Mouse (Mus musculus) c-Kit-positive CD71-positive TER-119-negative erythroid progenitor cells, embryonic 14.5 days (primary cell): ENCODE data around the gene Fam83d.
A peak's percentile ranks its signal among the peaks of the same experiment; 100 is the strongest.
"Not testable (repeated sequence)": the region's sequence is repeated elsewhere in the genome, so short reads cannot be mapped to it uniquely, and the experiment has no call there.

Experiments used
- DNase-seq: peaks from one replicate; pipeline ENCODE4 v3.0.0-alpha.2; 2013; ENCODE audit warnings: low read depth

Gene Fam83d

DNA sequence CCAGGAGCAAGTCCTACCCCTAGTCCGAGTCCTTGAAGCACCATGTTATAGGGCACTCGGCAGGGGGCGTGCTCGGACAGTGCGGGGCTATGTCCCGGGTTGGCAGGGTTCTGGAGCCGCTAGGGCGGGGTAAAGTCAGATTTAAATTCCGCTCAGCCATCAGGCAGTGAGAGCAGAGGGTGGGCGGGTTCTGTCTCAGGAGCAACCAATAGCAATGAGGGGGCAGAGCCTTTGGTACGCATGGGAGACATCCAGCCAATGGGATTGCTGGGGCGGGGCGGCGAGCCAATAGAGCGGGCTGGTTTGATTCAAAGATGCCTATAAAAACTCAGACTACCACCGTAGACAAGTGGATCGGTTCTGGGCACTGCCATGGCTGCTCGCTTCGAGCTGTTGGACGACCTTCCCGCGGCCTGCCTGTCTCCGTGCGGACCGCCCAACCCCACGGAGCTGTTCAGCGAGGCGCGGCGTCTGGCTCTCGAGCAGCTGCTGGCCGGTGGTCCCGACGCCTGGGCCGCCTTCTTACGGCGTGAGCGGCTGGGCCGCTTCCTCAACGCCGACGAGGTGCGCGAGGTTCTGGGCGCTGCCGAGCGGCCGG lies at the start of gene Fam83d:
Gene Fam83d (plus strand): TSS at position 352 of the 598 bp plus-strand sequence.
- peak; percentile 96 for DNase-seq

DNA sequence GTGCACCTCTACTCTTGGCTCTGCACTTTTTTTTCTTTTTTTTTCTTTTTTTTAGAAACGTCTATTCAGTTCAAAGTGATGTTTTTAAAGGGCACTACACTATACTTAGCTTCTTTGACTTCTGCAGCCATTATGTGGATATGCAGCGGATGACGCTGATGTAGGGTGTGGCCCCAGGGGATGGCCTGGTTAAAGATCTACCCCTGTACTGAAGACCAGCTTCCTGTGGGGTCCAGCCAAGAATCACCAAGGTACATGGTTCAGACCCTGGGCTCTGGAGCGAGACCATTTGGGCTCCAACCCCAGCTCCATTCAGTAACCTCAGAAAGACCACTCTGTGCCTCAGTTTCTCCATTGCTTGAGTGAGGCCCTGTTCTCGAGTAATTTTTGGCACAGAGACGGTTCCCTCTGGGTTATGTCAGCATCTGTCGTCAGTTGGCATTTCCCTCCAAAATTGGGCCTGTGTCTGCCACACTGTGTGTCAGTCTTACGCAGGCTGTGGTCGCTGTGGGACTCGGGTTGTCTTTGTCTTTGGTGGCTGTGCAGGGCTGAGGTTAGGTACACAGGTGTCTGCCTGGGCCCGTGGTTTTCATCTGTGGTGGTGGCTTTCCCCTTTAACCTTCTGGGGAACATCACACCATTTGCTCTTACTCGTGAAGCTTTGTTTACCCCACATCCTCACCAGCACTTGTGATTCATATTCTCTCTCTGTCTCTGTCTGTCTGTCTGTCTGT lies 48.9 kb upstream of the Fam83d start:
- DNase-seq: no peak

DNA sequence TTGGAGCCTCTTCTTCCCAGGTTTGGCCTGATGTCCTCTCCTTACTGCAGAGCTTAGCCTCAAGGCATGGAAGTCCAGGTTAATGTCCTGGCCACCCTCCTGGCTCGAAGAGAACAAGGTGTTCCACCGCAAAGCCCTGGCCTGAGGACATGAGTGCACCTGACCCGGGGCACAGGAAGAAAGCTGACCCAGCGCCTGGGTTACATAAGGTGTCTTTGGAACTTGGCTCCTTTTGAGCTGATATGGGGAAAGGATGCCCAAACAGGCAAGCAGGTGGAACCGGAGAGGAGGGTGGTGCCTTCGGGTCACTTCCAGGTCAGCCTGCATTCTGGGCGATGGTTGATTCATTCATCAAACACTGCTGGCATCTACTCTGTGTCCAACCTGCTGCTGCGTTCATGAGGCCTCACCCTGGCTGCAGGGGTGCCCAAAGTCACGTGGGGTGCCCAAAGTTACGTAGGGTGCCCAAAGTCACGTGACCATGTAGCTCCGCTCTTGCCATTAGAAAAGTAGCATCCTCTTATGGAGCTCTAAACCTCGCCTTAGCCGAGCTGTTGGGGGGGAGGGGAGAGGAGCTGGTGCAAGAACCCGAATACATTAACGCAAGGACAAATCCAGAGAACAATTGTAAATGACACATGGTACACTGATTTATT lies 47.0 kb upstream of the Fam83d start:
- no peak for DNase-seq

DNA sequence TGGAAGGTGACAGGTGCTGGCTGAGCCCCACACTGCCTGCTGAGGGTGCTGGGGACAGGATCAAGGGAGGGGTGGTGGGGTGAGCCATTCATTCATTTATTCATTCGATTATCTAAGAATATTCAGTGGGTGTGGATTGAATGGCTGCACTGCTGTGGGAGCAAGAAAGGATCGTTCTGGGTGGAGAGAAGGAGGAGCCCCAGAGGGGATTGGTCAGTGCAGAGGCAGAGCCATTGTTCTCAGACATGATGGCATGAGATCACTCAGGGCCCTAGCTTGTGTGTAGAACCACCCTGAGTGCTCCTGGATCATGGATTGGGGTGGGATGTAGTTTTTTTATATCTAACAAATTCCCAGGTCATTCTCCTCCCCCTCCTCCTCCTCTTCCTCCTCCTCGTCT lies 46.4 kb upstream of the Fam83d start:
- no peak for DNase-seq

DNA sequence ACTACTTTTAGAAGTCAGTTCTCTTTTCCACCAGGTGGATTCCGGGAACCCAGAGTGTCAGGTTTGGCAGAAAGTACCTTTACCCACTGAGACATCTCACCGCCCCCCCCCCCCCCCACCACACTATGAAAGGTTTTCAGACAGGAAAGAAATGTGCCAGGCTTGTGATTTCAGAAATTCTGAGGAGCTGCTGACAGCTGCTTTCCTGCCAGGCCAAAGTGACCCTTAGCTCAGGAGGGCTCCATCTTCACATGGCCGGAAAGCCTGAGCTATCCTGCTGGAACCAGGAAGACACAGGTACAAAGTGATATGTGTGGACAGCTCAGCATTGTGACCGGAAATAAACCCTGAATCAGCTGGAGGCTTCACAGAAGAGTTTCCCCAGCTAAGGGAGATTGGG lies 45.8 kb upstream of the Fam83d start:
- DNase-seq: no peak

DNA sequence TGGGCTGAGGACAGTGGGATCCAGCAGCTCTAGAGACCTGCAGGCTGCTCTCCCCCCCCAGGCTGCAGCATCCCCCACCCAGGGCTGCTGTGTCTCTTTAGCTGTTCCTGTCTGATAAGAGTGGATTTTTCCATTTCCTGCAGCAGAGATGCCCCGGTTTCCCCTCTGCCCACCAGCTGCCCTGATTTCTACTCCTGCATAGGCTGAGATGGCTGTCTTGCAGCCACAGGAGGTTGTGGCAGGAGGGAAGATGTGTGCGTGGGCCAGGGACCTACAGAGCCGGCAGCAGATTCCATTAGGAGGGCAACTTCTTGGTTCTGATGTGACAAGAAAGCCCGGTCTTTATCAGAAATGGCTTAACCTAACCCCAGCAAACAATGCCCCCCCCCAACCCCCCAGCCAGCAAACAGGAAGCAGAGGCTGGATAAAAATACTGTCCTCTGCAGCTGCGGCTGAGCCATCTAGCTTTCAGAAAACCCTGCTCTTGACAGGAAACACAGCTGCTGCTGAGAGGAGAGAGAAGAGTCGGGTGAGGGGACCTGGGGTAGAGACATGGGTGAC lies 44.8 kb upstream of the Fam83d start:
- DNase-seq: no peak

DNA sequence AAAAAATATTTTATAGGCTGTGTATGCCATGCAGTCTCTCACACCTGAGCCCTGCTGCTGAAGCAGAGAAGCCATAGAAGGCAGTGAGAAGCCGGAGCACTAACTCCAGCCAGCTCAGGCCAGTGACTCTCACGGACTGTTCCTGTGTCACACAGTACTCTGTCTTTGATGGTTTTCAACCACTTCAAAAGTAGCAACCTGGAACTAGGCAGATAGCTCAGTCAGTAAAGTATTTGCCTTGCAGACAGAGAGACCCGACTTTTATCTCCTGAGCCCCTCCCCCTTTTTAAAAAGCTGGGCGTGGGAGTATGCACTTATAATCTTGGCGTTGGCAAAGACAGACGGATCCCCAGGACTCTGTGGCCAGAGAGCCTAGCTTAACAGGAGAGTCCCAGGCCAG lies 44.1 kb upstream of the Fam83d start:
- no peak for DNase-seq

DNA sequence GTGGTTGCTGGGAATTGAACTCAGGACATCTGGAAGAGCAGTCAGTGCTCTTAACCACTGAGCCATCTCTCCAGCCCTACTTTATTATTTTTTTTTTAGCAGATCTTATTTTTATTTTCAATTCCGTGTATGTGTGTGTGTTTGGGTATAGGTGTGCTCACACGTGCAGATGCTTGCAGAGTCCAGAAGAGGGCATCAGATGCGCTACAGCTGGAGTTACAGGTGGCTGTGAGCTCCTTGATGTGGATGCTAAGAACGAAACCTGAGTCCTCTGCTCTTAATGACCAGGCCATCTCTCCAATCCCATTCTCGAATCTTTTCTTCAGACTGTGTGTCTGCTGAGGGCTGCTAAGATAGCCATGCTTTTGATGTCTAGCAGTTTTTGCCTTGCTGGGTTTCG lies 41.6 kb upstream of the Fam83d start:
- no peak for DNase-seq

DNA sequence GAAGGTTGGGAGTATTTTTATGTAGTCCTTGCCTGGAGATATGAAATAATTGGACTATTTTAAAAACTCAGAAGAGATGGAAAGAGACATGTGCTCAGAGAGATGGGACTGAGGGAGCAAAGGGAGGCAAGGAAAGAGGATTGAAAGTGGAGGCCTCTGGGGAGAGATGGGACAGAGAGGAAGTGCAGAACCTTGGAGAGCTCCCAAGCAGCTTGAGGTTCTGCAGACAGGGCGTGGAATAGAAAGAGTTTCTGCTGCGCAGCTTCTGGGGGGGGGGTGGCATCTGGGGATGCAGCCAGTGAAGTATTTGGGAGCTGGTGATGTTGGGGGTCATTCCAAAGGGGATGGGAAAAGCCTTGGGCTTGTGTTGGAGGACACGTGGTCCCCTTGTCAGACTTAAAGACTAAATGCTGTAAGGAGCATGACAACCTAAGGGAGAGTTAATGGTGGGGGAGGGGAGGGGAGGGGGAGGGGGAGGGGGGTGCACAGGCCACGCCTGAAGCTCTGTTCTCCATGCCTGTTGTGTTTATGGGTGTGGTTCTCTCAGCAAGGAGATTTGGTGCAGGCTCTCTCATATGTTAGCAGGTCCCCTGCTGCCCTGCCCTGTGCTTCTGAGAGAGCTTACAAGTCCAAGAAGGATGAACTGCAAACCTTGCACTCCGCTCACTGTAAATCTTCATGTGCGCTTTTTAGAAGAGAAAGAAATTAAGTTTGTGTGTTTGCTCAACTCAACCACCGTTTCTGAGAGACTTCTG lies 39.7 kb upstream of the Fam83d start:
- DNase-seq: no peak

DNA sequence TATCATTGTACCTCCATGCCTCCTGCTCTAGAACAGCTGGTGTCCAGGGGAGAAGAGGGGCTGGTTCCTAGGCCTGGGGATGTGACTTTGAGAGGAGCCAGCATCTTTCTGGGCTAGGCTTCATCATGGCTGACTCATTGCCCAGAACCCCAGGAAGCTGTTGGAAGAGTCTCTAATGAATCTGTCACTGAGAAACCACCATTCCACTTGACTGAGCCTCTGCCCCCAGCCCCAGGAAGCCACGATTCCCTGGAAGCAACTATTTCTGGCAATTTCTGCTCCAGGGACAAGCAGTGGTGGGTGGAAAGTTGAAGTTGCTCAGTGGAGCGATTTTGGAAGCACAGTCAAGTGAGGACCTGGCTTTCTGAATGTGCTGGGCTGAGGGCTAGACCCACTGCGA lies 37.0 kb upstream of the Fam83d start:
- no peak for DNase-seq

DNA sequence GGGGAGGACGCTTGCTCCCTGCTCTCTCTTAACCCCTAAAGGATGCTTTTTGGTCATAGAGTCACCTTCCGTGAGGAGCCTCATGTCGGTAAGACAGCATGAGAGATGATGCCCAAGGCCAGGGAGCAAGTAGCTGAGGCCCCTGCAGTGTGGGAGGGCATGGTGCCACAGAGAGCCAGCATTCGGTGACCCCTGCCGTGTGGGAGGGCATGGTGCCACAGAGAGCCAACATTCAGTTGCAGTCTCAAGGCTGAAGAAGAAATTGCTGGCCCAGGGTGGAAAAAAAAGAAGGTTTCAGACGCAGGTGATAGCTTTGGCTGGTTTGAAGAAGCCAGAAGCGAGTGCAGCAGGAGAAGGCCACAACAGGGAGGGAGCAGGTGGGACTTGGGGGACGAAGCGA lies 35.4 kb upstream of the Fam83d start:
- no peak for DNase-seq

DNA sequence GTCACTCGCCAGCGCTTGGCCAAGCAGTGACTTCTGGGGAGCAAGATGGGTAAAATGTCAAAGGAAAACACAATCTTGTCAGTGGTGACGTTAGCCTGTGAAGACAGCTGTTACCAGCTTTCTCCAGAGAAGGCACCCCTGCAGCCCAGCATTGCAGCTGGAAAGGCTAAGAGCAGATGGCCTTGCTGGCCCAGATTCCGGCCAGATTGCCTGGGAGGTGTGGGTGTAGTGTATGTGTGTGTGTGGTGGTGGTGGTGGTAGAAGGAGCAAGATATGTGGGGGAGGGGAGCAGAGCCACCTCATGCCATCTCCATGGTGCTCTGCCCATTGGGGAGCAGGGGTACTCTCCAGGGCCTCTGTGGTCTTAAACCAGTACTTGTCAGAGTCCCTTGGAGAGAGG lies 34.8 kb upstream of the Fam83d start:
- no peak for DNase-seq

DNA sequence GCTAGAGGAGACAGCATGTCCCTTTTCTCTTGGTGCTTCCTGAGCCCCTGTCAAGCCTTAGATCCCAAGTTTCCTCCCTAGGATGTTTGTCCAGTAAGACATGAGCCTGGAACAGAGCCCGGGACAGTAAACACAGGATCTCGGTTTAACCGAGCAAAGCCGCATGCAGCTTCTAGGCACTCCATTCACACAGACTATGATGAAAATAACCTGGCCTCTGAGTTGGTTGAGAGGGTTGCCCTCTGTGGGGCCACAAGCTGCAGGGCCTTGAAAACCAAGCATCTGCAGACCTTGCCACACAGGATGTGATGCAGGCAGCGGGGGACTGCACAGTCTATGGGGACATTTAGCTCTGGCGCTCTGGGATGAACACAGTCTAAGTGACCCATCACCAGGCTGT lies 34.0 kb upstream of the Fam83d start:
- no peak for DNase-seq

DNA sequence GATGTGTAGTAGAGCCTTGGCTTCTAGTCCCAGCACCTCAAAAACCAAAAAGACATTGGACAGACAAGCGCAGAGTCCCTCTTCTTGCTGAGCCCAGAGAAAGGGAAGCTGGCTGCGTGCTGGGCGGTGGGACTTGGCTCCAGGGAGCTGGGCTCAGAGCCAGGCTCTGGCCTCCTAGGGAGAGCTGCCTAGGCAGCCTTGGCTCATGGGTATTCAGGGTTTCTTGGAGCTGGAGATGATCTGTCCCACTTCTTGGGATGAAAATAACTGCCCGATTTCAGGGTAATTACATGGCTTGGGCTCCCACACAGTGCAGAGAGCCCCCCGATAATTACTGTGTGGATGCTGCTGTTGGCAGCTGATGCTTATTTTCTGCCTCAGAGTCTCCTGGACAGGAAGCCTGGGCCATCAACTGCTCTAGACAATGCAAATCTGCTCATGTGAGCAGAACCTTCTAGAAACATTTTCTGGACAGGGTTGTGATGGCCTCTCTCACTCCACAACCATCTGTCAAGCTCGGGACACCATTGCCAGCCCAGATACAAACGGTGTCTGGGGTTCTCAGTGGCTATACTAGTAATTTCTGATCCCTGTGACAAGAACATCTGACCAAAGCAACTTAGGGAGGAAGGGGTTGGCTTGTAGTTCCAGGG lies 33.3 kb upstream of the Fam83d start:
- no peak for DNase-seq

DNA sequence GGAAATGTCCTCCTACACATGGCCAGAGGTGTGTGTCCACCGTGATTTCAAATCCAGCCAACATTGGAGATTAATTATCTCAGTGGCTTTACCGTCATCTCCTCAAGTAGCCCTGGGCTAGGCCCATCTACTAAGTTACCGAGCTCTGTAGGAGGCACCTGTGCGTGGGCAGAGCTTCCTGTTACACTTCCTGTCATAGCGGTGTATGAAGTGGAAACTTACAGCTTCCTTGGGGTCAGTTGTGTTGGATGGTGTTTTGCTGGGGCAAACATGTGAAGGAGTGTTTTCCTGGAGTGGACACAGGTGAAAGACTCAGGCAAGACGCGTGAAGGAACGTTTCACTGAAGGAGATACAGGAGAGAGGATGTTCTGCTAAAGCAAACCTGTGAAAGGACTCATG lies 32.6 kb upstream of the Fam83d start:
- DNase-seq: no peak

DNA sequence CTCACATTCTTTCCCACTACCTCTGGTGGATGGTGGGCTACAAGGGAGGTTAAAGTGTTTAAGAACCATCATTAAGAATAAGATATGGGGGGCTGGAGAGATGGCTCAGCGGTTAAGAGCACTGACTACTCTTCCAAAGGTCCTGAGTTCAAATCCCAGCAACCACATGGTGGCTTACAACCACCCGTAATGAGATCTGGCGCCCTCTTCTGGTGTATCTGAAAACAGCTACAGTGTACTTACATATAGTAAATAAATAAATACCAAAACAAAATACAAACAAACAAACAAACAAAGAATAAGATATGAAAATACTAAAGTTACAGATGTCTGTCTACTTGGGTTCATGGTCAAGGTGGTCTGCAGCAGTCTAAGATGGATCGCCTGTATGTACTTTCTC lies 31.6 kb upstream of the Fam83d start:
- not testable (repeated sequence) for DNase-seq

DNA sequence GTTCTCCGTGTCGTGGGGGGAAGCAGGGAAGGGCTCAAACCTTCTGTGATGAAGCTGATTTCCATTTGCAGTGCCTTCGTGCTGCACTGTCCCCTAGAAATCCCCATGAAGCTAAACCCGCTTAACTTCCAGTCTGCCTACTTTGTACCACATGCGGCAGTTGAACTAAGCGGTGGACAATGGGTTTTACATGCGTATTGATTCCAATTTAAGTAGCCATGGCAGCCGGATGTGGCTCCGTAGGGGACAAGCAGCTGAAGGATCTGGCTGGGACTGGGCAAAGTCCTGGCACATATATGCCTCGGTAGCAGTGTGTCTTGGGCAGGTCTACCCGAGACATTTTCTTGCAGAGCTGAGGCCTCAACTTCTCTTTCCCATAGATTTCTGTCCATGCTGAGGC lies 29.3 kb upstream of the Fam83d start:
- no peak for DNase-seq

DNA sequence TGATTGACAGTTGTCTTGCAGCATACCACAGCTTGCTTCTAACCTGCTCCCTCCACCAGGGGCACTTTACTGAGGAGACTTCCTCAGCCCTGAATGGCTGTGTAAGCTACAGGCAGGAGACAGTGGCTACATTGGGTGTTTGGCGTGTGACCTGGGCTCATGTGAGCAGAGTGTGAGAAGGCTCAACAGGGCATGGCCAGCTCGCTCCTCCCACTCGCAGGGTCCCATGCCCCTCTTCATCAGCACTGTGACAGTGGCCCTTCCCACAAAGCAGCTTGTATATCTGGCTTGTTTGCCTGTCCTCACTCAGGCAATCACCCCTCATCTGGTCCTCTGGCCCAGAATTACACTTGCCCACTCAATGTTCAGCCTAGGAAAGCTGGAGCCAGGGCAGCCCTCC lies 28.8 kb upstream of the Fam83d start:
- DNase-seq: no peak

DNA sequence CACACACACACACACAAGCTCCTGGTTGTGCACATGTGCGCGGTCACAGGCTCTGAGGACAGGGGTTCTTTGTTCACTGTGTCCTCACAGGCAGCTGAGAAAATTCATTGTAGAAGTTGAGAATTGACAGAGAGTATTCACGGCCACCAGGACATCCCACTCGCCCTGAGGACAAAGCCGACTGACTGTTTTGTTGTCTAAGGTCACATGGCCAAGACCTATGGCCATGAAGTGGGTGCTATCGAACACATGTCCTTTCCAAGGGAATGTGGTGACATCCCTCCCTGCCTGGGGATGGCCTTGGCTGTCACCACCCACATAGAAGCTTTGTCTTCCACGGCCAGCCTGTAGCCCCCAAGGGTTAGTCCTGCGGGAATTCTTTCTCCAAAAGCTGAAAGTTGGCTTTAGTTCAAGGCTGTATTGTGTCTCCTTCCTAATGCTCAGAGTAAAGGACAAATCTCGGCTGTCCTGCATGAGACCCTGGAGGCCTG lies 26.8 kb upstream of the Fam83d start:
- no peak for DNase-seq

DNA sequence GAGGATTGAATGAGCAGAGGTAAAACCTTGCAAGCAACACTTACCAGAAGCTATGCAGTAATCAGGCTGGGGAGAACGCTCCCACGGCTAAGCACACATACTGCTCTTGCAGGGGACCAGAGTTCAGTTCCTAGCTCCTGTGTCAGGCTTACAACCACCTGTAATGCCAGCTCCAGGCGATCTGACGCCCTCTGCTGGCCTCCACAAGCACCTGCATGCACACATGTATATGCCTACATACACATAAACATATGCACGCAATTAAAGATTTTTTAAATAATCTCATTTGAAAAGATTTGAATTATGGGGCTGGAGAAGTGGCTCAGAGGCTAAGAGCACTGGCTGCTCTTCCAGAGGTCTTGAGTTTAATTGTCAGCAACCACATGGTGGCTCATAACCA lies 25.5 kb upstream of the Fam83d start:
- no peak for DNase-seq

DNA sequence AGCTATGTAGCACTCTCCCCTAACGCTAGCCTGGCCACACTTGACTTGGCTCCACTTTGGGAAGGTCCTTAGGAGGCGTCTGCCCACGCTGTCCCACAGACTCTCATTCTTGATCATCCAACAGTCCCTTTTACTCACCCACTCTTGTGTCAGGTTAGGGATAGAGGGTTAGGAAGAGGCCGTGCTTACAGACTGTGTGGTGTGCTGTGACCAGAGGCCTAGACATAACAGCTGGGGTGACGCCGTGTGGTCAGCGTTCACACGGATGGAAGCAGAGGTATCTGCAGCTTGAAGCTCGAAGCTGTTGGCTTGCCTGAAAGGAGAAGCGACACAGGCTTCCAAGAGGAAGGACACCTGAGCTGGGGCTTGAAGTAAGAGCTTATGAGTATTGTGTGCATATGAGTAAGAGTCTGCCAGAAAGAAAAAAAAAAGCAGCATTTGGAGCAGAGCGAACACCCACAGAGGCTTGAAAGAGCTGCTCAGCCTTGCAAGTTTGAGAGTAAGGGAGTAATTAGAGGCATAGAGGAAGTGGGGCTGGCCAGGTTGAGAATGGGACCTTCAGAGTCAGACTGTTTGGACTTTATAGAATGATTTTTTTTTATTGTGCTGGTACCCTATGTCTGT lies 24.3 kb upstream of the Fam83d start:
- DNase-seq: no peak
